Mouse (Mus musculus) lung, postnatal 0 days (tissue): Measurements from ENCODE around the gene Cadm4. TPM values are rescaled to one million over a fixed set of nuclear protein-coding genes. Genes with fewer than 3 reads are reported as not detected.

Experiments
- ATAC-seq: fragments of 200-750 bp; cut with Nextera tagmentation; 2 replicates; pipeline ENCODE4 v1.8.0; 2017; ENCODE audit warnings: moderate library complexity
- DNase-seq: peaks from one replicate; pipeline ENCODE4 v3.0.0-alpha.2; 2016; ENCODE audit warnings: low spot score
- H3K27ac ChIP-seq: fragments of 300-500 bp; sonication (generic); 2 replicates; pipeline ENCODE4 v1.5.1; 2014; ENCODE audit warnings: antibody characterized with exemption, mild to moderate bottlenecking, low read length, mixed read lengths
- H3K27me3 ChIP-seq: fragments of 300-500 bp; sonication (generic); replicated peaks from 2 replicates; pipeline ENCODE4 v1.6.1; 2014; ENCODE audit warnings: low read length, mixed read lengths; ENCODE audit not compliant: insufficient read depth
- H3K36me3 ChIP-seq: fragments of 300-500 bp; sonication (generic); 2 replicates; pipeline ENCODE4 v1.6.1; 2014; ENCODE audit warnings: low read length, mixed read lengths; ENCODE audit not compliant: insufficient read depth
- H3K4me1 ChIP-seq: fragments of 300-500 bp; sonication (generic); 2 replicates; pipeline ENCODE4 v1.6.1; 2014; ENCODE audit warnings: antibody characterized with exemption, low read depth, low read length, mixed read lengths; ENCODE audit not compliant: insufficient read depth
- H3K4me2 ChIP-seq: fragments of 300-500 bp; sonication (generic); replicated peaks from 2 replicates; pipeline ENCODE4 v1.6.1; 2014; ENCODE audit warnings: low read depth, mild to moderate bottlenecking, low read length, moderate library complexity, mixed read lengths
- H3K4me3 ChIP-seq: fragments of 300-500 bp; sonication (generic); 2 replicates; pipeline ENCODE4 v1.5.1; 2014; ENCODE audit warnings: low read depth, low read length
- H3K9ac ChIP-seq: fragments of 300-500 bp; sonication (generic); replicated peaks from 2 replicates; pipeline ENCODE4 v1.6.1; 2014; ENCODE audit warnings: low read depth, mild to moderate bottlenecking
- H3K9me3 ChIP-seq: fragments of 300-500 bp; sonication (generic); 2 replicates; pipeline ENCODE4 v1.6.1; 2016; ENCODE audit warnings: low read length, mixed read lengths
- CTCF ChIP-seq: IDR thresholded peaks from 2 replicates; pipeline ENCODE4 v1.5.1; 2016; ENCODE audit warnings: antibody characterized with exemption, mild to moderate bottlenecking
- EP300 ChIP-seq: IDR thresholded peaks from 2 replicates; pipeline ENCODE4 v1.6.1; 2016; ENCODE audit warnings: antibody characterized with exemption, mild to moderate bottlenecking, control low read depth
- WGBS: fragments of 180-500 bp; shearing (Covaris S2); extraction: QIAGEN DNeasy Blood & Tissue Kit; methylation state at CpG from one replicate; pipeline ENCODE4 v1.1.7; 2014; 5-methylcytosine and 5-hydroxymethylcytosine counted together
- polyA plus RNA-seq: library from polyadenylated mRNA; unstranded; fragments of >200 nt; fragmentation: Nextera tagmentation; extraction: Ambion mirVana; gene quantifications from 2 replicates; pipeline ENCODE4 v1.2.1, GENCODE M21; 2015

The Cadm4 gene
- polyA plus RNA-seq, 1 experiment from 2014 or later = 1.7 TPM

- WGBS = 80% methylated on average over 4 of the region's 4 CpGs
- Histone ChIP-seq H3K4me2 (no peak overlapping the region), H3K4me1 (no peaks in the 10 kb centered on the region), H3K27ac (no peak overlapping the region), H3K27me3 (no peaks in the 10 kb centered on the region), H3K4me3 (no peak overlapping the region), H3K36me3 (peaks cover 8% of the 10 kb centered on the region; the same call in 1 of the 2 replicates), H3K9me3 (no peaks in the 10 kb centered on the region), H3K9ac (no peak overlapping the region)
- DNase-seq = no peak
- ATAC-seq = no peak
- TF ChIP-seq EP300 = no peak
- no peak for TF ChIP-seq CTCF
These were observed 55.3 kb downstream of the Cadm4 start for GRCm38 (mm10) chr7:24537081-24537480.

GRCm38 (mm10) chr7:24537591-24537990 lies 55.8 kb downstream of the Cadm4 start:
- H3K4me3 ChIP-seq = no peak overlapping the region
- H3K4me1 ChIP-seq = no peaks in the 10 kb centered on the region

GRCm38 (mm10) chr7:24538154-24538553 lies 56.3 kb downstream of the Cadm4 start:
- DNase-seq (no peak), ATAC-seq (no peak)
- Histone ChIP-seq H3K4me3 (no peak overlapping the region), H3K4me1 (no peaks in the 10 kb centered on the region), H3K9me3 (no peaks in the 10 kb centered on the region), H3K27ac (no peak overlapping the region), H3K9ac (no peak overlapping the region), H3K27me3 (no peaks in the 10 kb centered on the region), H3K4me2 (no peak overlapping the region), H3K36me3 (peaks cover 8% of the 10 kb centered on the region; the same call in 1 of the 2 replicates)
- WGBS = 36% methylated on average over 5 of the region's 5 CpGs
- TF ChIP-seq EP300 (no peak), CTCF (peak; percentile 20; the same call in 1 of the 2 replicates)

More at GRCm38 (mm10) chr7:24537591-24537990, 55.8 kb downstream of the Cadm4 start:
- TF ChIP-seq EP300 (no peak), CTCF (no peak)
- Histone ChIP-seq H3K36me3 (peaks cover 8% of the 10 kb centered on the region; the same call in 1 of the 2 replicates), H3K9me3 (no peaks in the 10 kb centered on the region), H3K27ac (no peak overlapping the region), H3K4me2 (no peak overlapping the region), H3K27me3 (no peaks in the 10 kb centered on the region), H3K9ac (no peak overlapping the region)
- ATAC-seq (no peak), DNase-seq (no peak)
- 72% methylated on average over 5 of the region's 5 CpGs for WGBS

- Histone ChIP-seq H3K27me3 (no peaks in the 10 kb centered on the region), H3K9ac (no peak overlapping the region), H3K36me3 (peaks cover 7% of the 10 kb centered on the region; the same call in 1 of the 2 replicates), H3K27ac (no peak overlapping the region), H3K4me1 (no peaks in the 10 kb centered on the region), H3K4me3 (no peak overlapping the region), H3K9me3 (no peaks in the 10 kb centered on the region), H3K4me2 (no peak overlapping the region)
- ATAC-seq = no peak
- 80% methylated on average over 5 of the region's 5 CpGs for whole genome bisulfite sequencing
- no peak for TF ChIP-seq CTCF
- no peak for TF ChIP-seq EP300
- DNase-seq = no peak
These were observed 56.9 kb downstream of the Cadm4 start for GRCm38 (mm10) chr7:24538701-24539100.

- H3K36me3 ChIP-seq = no peaks in the 10 kb centered on the region; the same call in 1 of the 2 replicates
- H3K4me3 ChIP-seq = no peak overlapping the region
- WGBS = 79% methylated on average over 4 of the region's 4 CpGs
- no peak overlapping the region for H3K4me2 ChIP-seq
- no peak overlapping the region for H3K9ac ChIP-seq
- no peaks in the 10 kb centered on the region for H3K27me3 ChIP-seq
- no peaks in the 10 kb centered on the region for H3K4me1 ChIP-seq
- TF ChIP-seq CTCF (no peak), EP300 (no peak)
- no peak overlapping the region for H3K27ac ChIP-seq
- peak; percentile 6; the same call in 1 of the 2 replicates for ATAC-seq
- DNase-seq = no peak
- no peaks in the 10 kb centered on the region for H3K9me3 ChIP-seq
These were observed 57.9 kb downstream of the Cadm4 start for GRCm38 (mm10) chr7:24539686-24540085.

- ATAC-seq (no peak), DNase-seq (no peak)
- no peak overlapping the region for H3K27ac ChIP-seq
- WGBS = 83% methylated on average over 2 of the region's 2 CpGs
- no peaks in the 10 kb centered on the region for H3K36me3 ChIP-seq
- H3K4me3 ChIP-seq = no peak overlapping the region
- TF ChIP-seq EP300 (no peak), CTCF (peak; percentile 24)
- H3K9ac ChIP-seq = no peak overlapping the region
- no peaks in the 10 kb centered on the region for H3K9me3 ChIP-seq
- H3K27me3 ChIP-seq = no peaks in the 10 kb centered on the region
- H3K4me2 ChIP-seq = no peak overlapping the region
- no peaks in the 10 kb centered on the region; the same call in 1 of the 2 replicates for H3K4me1 ChIP-seq
These were observed 62.7 kb downstream of the Cadm4 start for GRCm38 (mm10) chr7:24544506-24544905.
